Mouse (Mus musculus) intestine, embryonic 14.5 days (tissue): ENCODE data around the gene Krt8. TPM values are rescaled to one million over a fixed set of nuclear protein-coding genes. Genes with fewer than 3 reads are reported as not detected.

Experiments used
- ATAC-seq: fragments of 200-750 bp; cut with Nextera tagmentation; replicated peaks from 2 replicates; pipeline ENCODE4 v1.8.0; 2017; ENCODE audit warnings: low read depth, moderate number of reproducible peaks, moderate TSS enrichment, moderate library complexity; ENCODE audit not compliant: low FRiP score, low TSS enrichment
- DNase-seq: peaks from one replicate; pipeline ENCODE4 v3.0.0-alpha.2; 2018; ENCODE audit warnings: low spot score
- H3K27ac ChIP-seq: fragments of 300-500 bp; sonication (generic); 2 replicates; pipeline ENCODE4 v1.5.1; 2014; ENCODE audit warnings: low read depth, mild to moderate bottlenecking, control low read depth
- H3K27me3 ChIP-seq: fragments of 300-500 bp; sonication (generic); replicated peaks from 2 replicates; pipeline ENCODE4 v1.6.1; 2014; ENCODE audit warnings: low read length, control low read depth; ENCODE audit not compliant: control insufficient read depth, insufficient read depth
- H3K36me3 ChIP-seq: fragments of 300-500 bp; sonication (generic); 2 replicates; pipeline ENCODE4 v1.6.1; 2014; ENCODE audit warnings: low read length, control low read depth; ENCODE audit not compliant: control insufficient read depth, insufficient read depth
- H3K4me1 ChIP-seq: fragments of 300-500 bp; sonication (generic); replicated peaks from 2 replicates; pipeline ENCODE4 v1.6.1; 2014; ENCODE audit warnings: low read length, control low read depth, mixed read lengths; ENCODE audit not compliant: control insufficient read depth, insufficient read depth
- H3K4me2 ChIP-seq: fragments of 300-500 bp; sonication (generic); 2 replicates; pipeline ENCODE4 v1.6.1; 2014; ENCODE audit warnings: low read length
- H3K4me3 ChIP-seq: fragments of 300-500 bp; sonication (generic); 2 replicates; pipeline ENCODE4 v1.5.1; 2014; ENCODE audit warnings: low read depth, low read length, control low read depth, mixed read lengths
- H3K9ac ChIP-seq: fragments of 300-500 bp; sonication (generic); 2 replicates; pipeline ENCODE4 v1.6.1; 2014; ENCODE audit warnings: mild to moderate bottlenecking, low read length
- H3K9me3 ChIP-seq: fragments of 300-500 bp; sonication (generic); 2 replicates; pipeline ENCODE4 v1.6.1; 2016; ENCODE audit warnings: low read length, control low read depth; ENCODE audit not compliant: control insufficient read depth
- WGBS: fragments of 180-500 bp; shearing (Covaris S2); extraction: QIAGEN DNeasy Blood & Tissue Kit; methylation state at CpG from one replicate; pipeline ENCODE4 v1.1.7; 2014; 5-methylcytosine and 5-hydroxymethylcytosine counted together
- polyA plus RNA-seq: library from polyadenylated mRNA; unstranded; fragments of >200 nt; fragmentation: Nextera tagmentation; extraction: Ambion mirVana; gene quantifications from 2 replicates; pipeline ENCODE4 v1.2.1, GENCODE M21; 2014

Gene Krt8
- polyA plus RNA-seq, 1 experiment from 2014 or later = 486 TPM

DNA sequence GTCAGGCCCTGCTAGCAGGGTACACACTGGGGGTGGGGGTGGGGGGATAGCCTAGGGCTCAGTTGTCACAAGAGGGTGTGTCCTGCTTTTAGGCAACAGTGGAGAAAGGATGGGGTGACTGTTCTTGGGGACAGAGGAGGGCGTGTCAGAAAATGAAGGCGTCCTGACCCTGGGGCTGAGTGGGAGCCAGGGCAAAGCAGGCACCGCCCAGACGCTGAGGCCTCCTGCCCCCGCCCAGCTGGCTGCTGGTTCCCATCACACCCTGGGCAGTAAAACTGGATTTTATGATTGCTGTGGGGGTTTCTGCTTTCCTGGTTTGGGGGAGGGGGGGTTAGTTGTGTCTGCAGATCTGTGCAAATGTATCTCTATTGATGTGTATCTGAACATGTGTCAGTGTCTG is 28.3 kb downstream of the Krt8 start:
- peak overlapping the region; percentile 89 for H3K27ac ChIP-seq
- ATAC-seq = peak; percentile 40
- H3K4me3 ChIP-seq = no peak overlapping the region
- H3K4me1 ChIP-seq = peaks cover 32% of the 10 kb centered on the region
- no peaks in the 10 kb centered on the region for H3K27me3 ChIP-seq
- H3K9me3 ChIP-seq = no peaks in the 10 kb centered on the region
- no peaks in the 10 kb centered on the region for H3K36me3 ChIP-seq
- peak; percentile 65 for DNase-seq
- no peak overlapping the region for H3K9ac ChIP-seq
- WGBS = 50% methylated on average over 5 of the region's 5 CpGs
- no peak overlapping the region for H3K4me2 ChIP-seq

DNA sequence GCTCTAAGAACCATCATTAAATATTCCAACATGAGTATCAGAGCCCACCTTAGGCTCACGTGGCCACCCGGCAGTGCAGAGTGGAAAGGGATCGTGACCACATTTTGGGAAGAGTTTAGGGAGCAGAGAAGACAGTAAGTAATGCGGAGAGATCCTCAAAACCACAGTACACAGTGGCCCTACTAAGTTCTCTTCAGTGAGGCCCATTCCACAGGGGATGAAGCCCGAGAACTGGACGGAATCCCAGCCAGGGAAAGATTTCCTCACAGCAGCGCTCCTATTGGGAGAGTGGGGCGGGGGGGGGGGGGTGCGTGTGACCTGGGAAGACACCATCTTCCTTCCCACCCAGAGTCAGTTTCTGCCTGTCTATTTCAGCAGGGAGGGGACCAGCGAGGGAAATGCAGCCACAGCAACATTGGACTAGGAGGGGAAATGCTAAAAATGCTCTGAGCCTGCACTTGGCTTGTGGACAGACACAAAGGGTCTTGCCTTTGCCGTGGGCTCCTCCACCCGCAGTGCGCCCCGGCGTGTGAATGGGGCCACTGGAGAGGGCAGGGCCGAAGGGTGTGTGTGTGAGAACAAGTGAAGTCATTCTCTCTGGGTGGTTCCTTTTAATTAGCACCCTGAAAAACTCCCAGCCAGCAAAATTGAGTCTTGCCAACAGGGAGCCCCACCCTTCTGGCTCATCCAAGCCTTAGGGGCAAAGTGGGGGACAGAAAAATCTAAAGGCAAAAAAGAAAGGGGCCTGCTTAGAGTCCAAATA is 30.0 kb downstream of the Krt8 start:
- Histone ChIP-seq H3K4me3 (no peak overlapping the region), H3K27ac (no peak overlapping the region), H3K27me3 (no peaks in the 10 kb centered on the region), H3K4me2 (no peak overlapping the region), H3K4me1 (peaks cover 38% of the 10 kb centered on the region), H3K36me3 (no peaks in the 10 kb centered on the region), H3K9ac (no peak overlapping the region), H3K9me3 (no peaks in the 10 kb centered on the region)
- 63% methylated on average over 15 of the region's 16 CpGs for WGBS
- ATAC-seq (no peak), DNase-seq (no peak)

DNA sequence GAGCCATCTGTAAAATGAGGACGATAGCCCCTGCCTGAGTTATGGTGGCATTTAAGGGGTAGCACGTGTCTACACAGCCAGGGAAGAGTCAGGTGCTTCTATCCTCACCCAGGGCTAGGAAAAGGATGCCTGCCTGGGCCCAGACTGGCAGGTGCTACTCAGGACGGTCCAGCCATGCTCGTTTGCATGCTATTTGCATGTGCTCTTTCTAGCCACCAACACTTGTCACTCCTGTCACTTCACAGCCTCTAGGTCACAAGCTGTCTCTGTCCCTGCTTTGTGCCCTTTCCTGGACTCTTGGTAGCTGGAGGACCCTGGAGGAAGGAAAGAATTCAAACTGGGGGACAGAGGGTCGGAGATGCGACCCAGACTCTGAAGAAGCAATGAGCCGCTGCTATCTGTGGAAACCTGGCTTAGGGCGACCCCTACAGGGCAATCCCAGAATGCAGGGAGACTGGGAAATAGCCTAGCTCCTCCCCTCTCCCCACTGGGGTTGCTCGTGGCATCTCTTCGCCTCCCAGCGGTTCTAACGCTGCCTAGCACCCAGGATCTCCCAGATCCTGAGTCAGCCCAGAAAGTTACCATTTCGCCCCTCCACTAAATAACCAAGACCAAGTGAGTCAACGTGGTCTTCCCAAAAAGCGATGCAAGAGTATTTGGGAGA is 30.7 kb downstream of the Krt8 start:
- ATAC-seq = no peak; the same call in 1 of the 2 replicates
- WGBS = 13% methylated on average over 15 of the region's 15 CpGs
- H3K4me3 ChIP-seq = no peak overlapping the region
- no peak overlapping the region for H3K4me2 ChIP-seq
- no peaks in the 10 kb centered on the region for H3K9me3 ChIP-seq
- H3K4me1 ChIP-seq = peaks cover 38% of the 10 kb centered on the region
- H3K27me3 ChIP-seq = no peaks in the 10 kb centered on the region
- no peaks in the 10 kb centered on the region for H3K36me3 ChIP-seq
- H3K9ac ChIP-seq = no peak overlapping the region
- H3K27ac ChIP-seq = no peak overlapping the region
- peak; percentile 100 for DNase-seq

DNA sequence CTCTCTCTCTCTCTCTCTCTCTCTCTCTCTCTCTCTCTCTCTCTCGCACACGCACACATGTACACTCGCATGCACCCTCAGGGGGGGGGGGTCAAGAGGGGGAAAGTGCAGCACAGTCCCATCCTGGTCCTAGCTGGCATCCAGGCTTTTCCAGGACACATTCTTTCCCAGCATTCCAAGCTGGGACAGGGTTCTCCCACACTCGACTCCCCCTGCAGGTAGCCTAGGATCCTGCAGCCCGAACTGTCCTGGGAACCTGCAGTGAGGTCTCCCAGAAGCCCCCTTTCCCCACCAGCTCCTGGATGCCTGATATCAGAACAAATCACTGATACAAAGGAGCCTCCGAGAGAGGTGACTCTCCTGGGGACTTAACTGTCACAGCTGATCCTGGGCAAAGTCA is 33.7 kb downstream of the Krt8 start:
- no peak overlapping the region for H3K9ac ChIP-seq
- H3K9me3 ChIP-seq = no peaks in the 10 kb centered on the region
- DNase-seq = peak; percentile 82
- no peaks in the 10 kb centered on the region for H3K27me3 ChIP-seq
- H3K4me2 ChIP-seq = no peak overlapping the region
- H3K4me3 ChIP-seq = no peak overlapping the region
- H3K36me3 ChIP-seq = no peaks in the 10 kb centered on the region
- no peak for ATAC-seq
- 18% methylated on average over 3 of the region's 6 CpGs for WGBS
- peaks cover 11% of the 10 kb centered on the region; the same call in 1 of the 2 replicates for H3K4me1 ChIP-seq
- no peak overlapping the region; the same call in 1 of the 2 replicates for H3K27ac ChIP-seq

DNA sequence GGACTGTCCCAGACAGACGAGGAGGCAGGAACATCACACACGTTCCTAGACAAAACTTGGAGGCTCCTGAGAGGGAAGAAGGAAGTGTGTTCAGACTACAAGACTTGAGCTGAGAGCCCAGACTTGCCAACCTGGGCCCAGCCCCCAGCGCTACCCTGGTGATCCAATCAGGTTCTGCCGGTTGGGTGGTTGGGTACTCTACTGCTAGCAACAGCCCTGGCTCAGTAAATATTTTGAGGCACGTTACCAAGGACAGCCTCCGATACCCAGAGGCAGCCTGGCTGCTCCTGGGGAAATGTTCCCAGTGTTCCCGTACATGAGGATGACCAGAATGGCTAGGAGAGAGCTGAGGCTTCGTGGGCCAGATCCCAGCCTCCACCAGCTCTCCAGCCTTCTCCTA is 37.5 kb downstream of the Krt8 start:
- WGBS = 72% methylated on average over 8 of the region's 8 CpGs
- Histone ChIP-seq H3K4me1 (0 out of 2 replicates have a peak, but pooled peaks cover 6% of the 10 kb centered on the region), H3K9me3 (no peaks in the 10 kb centered on the region), H3K4me2 (no peak overlapping the region), H3K27me3 (no peaks in the 10 kb centered on the region), H3K9ac (no peak overlapping the region), H3K36me3 (no peaks in the 10 kb centered on the region), H3K4me3 (no peak overlapping the region), H3K27ac (no peak overlapping the region)
- DNase-seq (no peak), ATAC-seq (no peak)

DNA sequence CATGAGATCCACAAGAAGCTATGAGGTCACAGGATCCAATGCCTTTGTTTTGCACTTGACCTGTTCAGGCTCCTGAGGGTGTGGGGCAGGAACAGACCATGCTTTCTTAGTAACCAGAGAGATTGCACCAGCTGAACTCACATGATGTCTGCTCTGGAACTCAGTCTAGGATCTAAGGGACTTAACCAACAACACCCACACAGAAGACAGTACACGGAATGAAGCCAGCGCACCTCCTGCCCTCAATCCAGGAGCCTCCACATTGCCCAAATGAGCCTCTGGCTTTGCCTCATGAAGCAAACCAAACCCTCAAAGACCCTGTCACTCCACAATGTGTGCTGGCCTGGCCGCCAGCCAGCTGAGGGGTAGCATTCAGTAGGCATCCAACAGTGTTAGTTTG is 45.4 kb downstream of the Krt8 start:
- H3K27ac ChIP-seq = no peak overlapping the region
- H3K4me1 ChIP-seq = no peaks in the 10 kb centered on the region
- H3K9ac ChIP-seq = no peak overlapping the region
- no peaks in the 10 kb centered on the region for H3K27me3 ChIP-seq
- no peaks in the 10 kb centered on the region for H3K36me3 ChIP-seq
- H3K4me3 ChIP-seq = no peak overlapping the region
- WGBS = 94% methylated on average over 3 of the region's 3 CpGs
- DNase-seq = no peak
- H3K4me2 ChIP-seq = no peak overlapping the region
- H3K9me3 ChIP-seq = no peaks in the 10 kb centered on the region
- no peak for ATAC-seq

DNA sequence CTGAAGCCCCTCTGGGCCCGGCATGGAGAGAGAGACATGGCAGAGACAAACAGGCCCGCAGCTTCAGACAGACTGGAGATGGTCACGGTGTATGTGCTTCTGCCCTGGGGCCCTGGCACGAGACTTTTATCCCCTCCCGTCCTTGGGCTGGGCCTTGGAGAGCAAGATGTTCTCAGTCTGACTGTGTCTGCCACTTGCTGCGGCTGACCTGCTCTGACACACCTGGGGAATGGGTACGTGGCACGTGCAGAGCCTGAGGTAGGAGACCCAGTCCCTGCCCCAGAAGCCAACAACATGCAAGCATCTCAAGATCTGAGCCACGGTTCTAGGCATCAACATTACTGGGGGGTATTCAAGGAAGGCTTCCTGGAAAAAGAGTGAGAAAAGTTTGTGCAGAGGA is 50.1 kb downstream of the Krt8 start, which contains the start of gene Krt78:
Krt78 (minus strand) TSS at position 101 of the 400 bp plus-strand sequence.
- Histone ChIP-seq H3K36me3 (no peaks in the 10 kb centered on the region), H3K27me3 (no peaks in the 10 kb centered on the region), H3K9ac (no peak within 1 kb of the TSS), H3K9me3 (no peaks in the 10 kb centered on the region), H3K4me2 (no peak within 1 kb of the TSS), H3K4me3 (no peak within 1 kb of the TSS), H3K4me1 (0 out of 2 replicates have a peak, but pooled peaks cover 6% of the 10 kb centered on the region), H3K27ac (peak within 1 kb of the TSS; percentile 47; the same call in 1 of the 2 replicates)
- ATAC-seq = 0 out of 2 replicates have a peak, but pooled peaks have one; percentile 23
- WGBS = 88% methylated on average over 9 of the region's 9 CpGs
- DNase-seq = no peak

DNA sequence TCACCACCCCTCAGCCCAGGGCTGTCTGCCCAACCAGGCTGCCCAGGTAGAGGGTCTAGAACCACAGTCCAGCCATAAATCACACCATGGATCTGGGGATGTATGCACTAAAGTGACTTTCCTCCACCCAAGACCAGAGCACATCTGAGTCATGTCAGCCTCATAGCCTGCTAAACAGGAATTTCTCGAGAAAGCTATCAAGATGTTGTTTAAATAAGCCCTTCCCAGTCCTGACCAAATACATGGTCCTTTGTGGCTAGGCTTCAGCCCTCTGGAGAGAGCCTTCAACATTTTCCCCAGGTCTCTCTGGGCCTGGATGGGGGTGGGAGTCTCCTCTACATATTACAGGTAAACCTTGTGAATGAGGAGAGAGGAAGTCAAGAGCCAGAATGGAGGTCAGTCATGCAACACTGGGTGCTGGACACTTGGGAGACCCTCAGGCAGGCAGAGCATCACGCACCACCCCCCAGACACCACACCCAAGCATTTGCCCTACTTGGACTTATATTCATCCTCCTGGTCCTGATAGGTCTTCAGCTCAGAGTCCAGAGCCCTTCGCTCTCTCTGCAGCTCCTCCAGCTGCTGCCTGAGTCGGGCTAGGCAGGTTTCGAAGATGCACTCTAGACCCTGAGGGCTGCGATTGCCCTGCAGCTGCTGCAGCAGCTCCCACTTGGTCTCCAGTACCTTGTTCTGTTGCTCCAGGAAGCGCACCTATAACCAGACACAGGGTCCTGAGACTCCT is 51.4 kb downstream of the Krt8 start:
- Histone ChIP-seq H3K4me1 (0 out of 2 replicates have a peak, but pooled peaks cover 6% of the 10 kb centered on the region), H3K4me3 (no peak overlapping the region), H3K4me2 (no peak overlapping the region), H3K27me3 (no peaks in the 10 kb centered on the region), H3K36me3 (no peaks in the 10 kb centered on the region), H3K9me3 (no peaks in the 10 kb centered on the region), H3K9ac (no peak overlapping the region), H3K27ac (peak overlapping the region; percentile 47; the same call in 1 of the 2 replicates)
- WGBS = 76% methylated on average over 7 of the region's 7 CpGs
- DNase-seq = no peak
- peak; percentile 58; the same call in 1 of the 2 replicates for ATAC-seq
